In the genomic region with DNA sequence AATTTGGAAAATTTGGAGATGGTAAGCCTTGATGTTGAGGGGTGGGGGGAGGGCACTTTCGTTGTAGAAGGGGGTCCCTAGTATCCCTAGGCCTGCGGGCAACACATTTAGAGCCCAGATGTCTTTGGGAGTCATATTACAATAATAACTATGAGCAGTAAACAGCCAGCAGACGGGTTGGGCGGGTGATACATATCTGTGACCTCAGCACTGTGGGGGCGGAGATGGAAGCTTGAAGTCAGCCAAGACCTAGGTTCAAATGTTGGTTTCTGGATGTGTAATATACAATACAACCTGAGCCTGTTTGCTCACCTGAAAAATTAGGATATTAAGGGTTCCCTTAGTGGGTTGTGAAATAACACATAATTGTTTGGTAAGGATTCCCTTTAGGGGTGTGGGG, we compare ENCODE assay signal across 15 mouse cellular contexts. TPM values are rescaled to one million over a fixed set of nuclear protein-coding genes. Genes with fewer than 3 reads are reported as not detected.
A peak's percentile ranks its signal among the peaks of the same experiment; 100 is the strongest.
DNase-seq lines count a peak whose midpoint lies in the region; ATAC-seq lines count a peak whose summit lies in the region.
"Had no signal": no experiment of that assay in that cellular context is flagged by ENCODE, and none has a peak within 500 bp of the region (broad histone marks: within the 10 kb centered on the region; RNA-seq: fewer than 3 reads in every experiment).

No protein-coding gene starts in this region.

- peak; percentile 67 for DNase-seq in CD4-positive, CD25-positive, alpha-beta regulatory T cell, adult 2 months (ENCODE audit: low read depth, low spot score)
- DNase-seq in spleen, postnatal 4 days (ENCODE audit: low spot score in 2 of 2), result peak; percentile 31 to 70
- DNase-seq in spleen, postnatal 14 days (ENCODE audit: low spot score in 2 of 2), result no peak
- peak; percentile 64 for DNase-seq in induced T-regulatory cell, adult 2 months (ENCODE audit: low read depth)
- DNase-seq in yolk sac, embryonic 10.5 days (ENCODE audit: low spot score), result no peak
- DNase-seq in Muller cell, postnatal 12 days (ENCODE audit: inconsistent ontology term), result no peak
- DNase-seq: adrenal gland, postnatal 36 days; heart, adult 18-20 months; kidney, postnatal 25 days; lung, adult 18-20 months; right cerebral cortex, postnatal 25 days had no signal

- ATAC-seq in CD4-positive, CD25-positive, alpha-beta regulatory T cell, adult 4 months, result no peak
- peak; percentile 40; the same call in 1 of the 2 replicates for ATAC-seq in megakaryocyte-erythroid progenitor cell, adult 5-6 weeks (replicated peaks; ENCODE audit: low FRiP score, low TSS enrichment, poor library complexity, severe bottlenecking)
- ATAC-seq: intestine, embryonic 16.5 days had no signal

RNA-seq across cellular contexts. Expression of a gene that starts 1.6 kb away (rescaled TPM):
- polyA plus RNA-seq in CD4-positive, CD25-positive, alpha-beta regulatory T cell, adult 4 months (2017; shearing (Covaris generic)), result 10 to 100 TPM; 25.7 to 29.7 TPM
- 29.1 and 38.8 TPM in 2 replicates for total RNA-seq in megakaryocyte-erythroid progenitor cell, adult 5-6 weeks (2014; fragmentation: Nextera tagmentation)
- total RNA-seq in megakaryocyte-erythroid progenitor cell, adult 5-6 weeks (2017), result 26.7 and 42.2 TPM in 2 replicates

RNA-seq across cellular contexts. Expression of a gene that starts 8.2 kb away (rescaled TPM):
- under 1 TPM in 1 of 2 experiments, not detected in 1; 0.22 TPM for polyA plus RNA-seq in CD4-positive, CD25-positive, alpha-beta regulatory T cell, adult 4 months (2017; shearing (Covaris generic))
- total RNA-seq in megakaryocyte-erythroid progenitor cell, adult 5-6 weeks (2014; fragmentation: Nextera tagmentation), result 193 and 197 TPM in 2 replicates
- total RNA-seq in megakaryocyte-erythroid progenitor cell, adult 5-6 weeks (2017), result 162 and 228 TPM in 2 replicates
- total RNA-seq: heart, adult 18-20 months; neutrophil, adult 5-6 weeks had no signal

RNA-seq across cellular contexts. Expression of a gene that starts 16.2 kb away (rescaled TPM):
- 10 to 100 TPM; 21.5 to 32.7 TPM for polyA plus RNA-seq in CD4-positive, CD25-positive, alpha-beta regulatory T cell, adult 4 months (2017; shearing (Covaris generic))
- total RNA-seq in megakaryocyte-erythroid progenitor cell, adult 5-6 weeks (2014; fragmentation: Nextera tagmentation), result 34.7 and 51.0 TPM in 2 replicates
- 37.0 and 42.9 TPM in 2 replicates for total RNA-seq in megakaryocyte-erythroid progenitor cell, adult 5-6 weeks (2017)

RNA-seq across cellular contexts. Expression of a gene that starts 27.2 kb away (rescaled TPM):
- polyA plus RNA-seq in CD4-positive, CD25-positive, alpha-beta regulatory T cell, adult 4 months (2017; shearing (Covaris generic)), result 1 to 10 TPM; 1.2 to 1.3 TPM
- 0.45 TPM in 1 of 2 replicates, not detected in the other for total RNA-seq in megakaryocyte-erythroid progenitor cell, adult 5-6 weeks (2014; fragmentation: Nextera tagmentation)
- 0.42 TPM in 1 of 2 replicates, not detected in the other for total RNA-seq in megakaryocyte-erythroid progenitor cell, adult 5-6 weeks (2017)

RNA-seq across cellular contexts. Expression of a gene that starts 36.8 kb away (rescaled TPM):
- polyA plus RNA-seq in CD4-positive, CD25-positive, alpha-beta regulatory T cell, adult 4 months (2017; shearing (Covaris generic)), result not detected
- total RNA-seq in megakaryocyte-erythroid progenitor cell, adult 5-6 weeks (2014; fragmentation: Nextera tagmentation), result not detected in 2 replicates
- not detected in 2 replicates for total RNA-seq in megakaryocyte-erythroid progenitor cell, adult 5-6 weeks (2017)
- total RNA-seq: adrenal gland, postnatal 36 days; heart, adult 18-20 months; neutrophil, adult 5-6 weeks had no signal

Comparison
In these comparisons a context has a peak if more than half of its experiments do, and no peak if none do; other contexts are left out.
1. DNase-seq: peak in CD4-positive, CD25-positive, alpha-beta regulatory T cell, adult 2 months (single experiment), spleen, postnatal 4 days (2 of 2) and induced T-regulatory cell, adult 2 months (single experiment); none in spleen, postnatal 14 days (0 of 2), yolk sac, embryonic 10.5 days (single experiment) and Muller cell, postnatal 12 days (single experiment).